Mouse (Mus musculus): ENCODE measurements around the gene Slc39a8. TPM values are rescaled to one million over a fixed set of nuclear protein-coding genes. Genes with fewer than 3 reads are reported as not detected.
A peak's percentile ranks its signal among the peaks of the same experiment; 100 is the strongest.

The Slc39a8 gene
- total RNA-seq, 2 experiments from 2014 or later, result 7.7 to 8.7 TPM

DNA sequence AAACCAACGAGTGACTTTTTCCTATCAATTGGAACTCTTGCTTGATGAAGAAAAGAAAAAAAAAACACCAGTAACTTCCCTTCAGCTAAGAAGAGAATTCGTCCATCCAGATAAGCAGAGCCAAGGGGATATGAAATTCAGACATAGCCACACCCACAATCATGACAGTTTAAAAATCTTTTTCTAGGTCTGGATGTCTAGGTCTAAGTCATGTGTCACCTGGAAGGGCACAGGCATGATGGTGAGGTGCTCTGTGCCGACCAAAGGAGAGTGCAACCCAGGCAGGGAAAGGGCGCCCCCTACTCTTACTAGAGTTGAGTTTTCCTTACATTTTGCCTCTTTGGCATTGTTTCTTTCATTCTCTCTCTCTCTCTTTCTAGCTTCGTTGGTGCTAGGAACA is 18.1 kb downstream of the Slc39a8 start:
- intact Hi-C loops (cut with DNase I), result loop anchor here (10.0 kb wide), 1 partner anchor 558 kb away; the partner anchor contains the start of gene Bdh2
- DNase-seq (ENCODE audit: low spot score in 2 of 2), result no peak

DNA sequence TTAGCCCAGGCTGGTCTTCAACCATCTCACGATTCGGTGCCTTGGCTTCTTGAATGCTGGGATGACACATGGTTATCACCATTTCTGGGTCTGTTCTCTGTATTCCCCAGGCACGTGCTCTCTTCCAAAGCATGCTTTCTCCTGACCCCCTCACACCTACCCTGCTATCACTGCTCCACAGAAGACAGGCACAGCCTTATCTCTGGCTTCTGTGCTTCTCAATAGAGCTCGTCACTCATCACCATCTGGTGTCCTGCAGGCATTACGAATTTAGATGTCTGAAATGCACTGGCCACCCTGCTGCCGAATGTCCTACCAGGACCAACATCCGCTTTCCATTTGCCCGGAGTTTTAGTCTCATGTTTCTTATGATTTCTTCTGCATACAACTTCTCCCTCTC is 18.6 kb downstream of the Slc39a8 start:
- DNase-seq (ENCODE audit: low spot score in 2 of 2), result no peak
- intact Hi-C loops (cut with DNase I), result loop anchor here (10.0 kb wide), 1 partner anchor 559 kb away; the partner anchor contains the start of gene Bdh2

DNA sequence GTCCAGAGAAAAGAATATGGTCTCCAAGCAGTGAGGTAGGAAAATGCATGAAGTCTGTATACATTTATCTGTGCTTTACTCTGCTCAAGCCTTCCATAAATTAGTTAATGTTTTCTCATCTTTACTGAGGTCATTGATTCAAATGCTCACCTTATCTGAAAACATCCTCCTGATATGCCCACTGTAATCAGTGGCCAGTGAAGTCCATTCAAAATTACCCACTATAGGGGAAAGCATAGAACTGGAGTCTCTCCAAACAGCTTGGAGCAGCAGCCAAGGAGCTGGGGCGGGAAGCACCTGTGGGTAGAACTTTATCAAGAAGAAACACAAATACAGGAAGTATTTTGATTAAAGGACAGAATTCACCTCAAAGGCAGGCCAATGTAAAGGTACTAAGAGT is 19.8 kb downstream of the Slc39a8 start:
- DNase-seq (ENCODE audit: low spot score in 2 of 2), result no peak
- intact Hi-C loops (cut with DNase I), result loop anchor here (10.0 kb wide), 1 partner anchor 560 kb away; the partner anchor contains the start of gene Bdh2

DNA sequence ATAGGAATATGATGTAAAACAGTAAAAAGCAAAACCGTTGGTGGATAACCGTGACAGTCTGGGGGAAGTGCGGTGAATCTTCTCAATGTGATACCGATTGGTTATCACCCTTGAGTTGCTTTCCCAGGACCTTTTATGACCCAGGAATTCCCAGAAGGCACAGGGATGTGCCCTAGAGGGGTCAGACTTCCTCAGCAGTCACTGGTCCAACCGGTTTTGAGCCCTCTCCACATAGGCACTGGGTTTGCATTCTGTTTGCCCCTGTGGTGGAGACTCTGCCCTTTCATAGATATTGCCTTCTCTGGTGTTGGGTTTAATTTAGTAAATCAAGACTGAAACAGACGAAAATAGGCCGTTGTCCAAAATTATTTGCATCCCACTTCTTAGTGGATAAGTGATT is 20.8 kb downstream of the Slc39a8 start:
- no peak for DNase-seq (ENCODE audit: low spot score in 2 of 2)
- intact Hi-C loops (cut with DNase I), result loop anchor here (10.0 kb wide), 1 partner anchor 561 kb away; the partner anchor contains the start of gene Bdh2

DNA sequence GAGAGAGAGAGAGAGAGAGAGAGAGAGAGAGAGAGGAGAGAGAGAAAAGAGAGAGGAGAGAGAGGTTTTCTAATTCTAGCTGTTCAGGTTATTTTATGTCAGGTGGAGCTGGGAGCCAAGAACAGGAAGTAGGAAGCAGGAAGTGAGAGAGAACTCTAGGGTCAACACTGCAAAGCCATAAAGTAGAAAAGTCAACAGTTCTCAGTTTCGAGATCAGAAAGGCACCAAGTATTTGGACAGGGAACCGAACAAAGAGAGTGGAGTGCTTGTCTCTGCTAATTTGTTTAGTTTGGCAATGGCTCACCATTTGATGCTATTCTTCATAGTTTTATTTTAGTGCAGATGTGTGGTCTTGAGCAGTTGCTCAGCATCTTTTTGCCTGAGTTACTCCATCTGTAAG is 26.5 kb downstream of the Slc39a8 start:
- no peak for DNase-seq (ENCODE audit: low spot score in 2 of 2)
- intact Hi-C loops (cut with DNase I), result no loop called here

DNA sequence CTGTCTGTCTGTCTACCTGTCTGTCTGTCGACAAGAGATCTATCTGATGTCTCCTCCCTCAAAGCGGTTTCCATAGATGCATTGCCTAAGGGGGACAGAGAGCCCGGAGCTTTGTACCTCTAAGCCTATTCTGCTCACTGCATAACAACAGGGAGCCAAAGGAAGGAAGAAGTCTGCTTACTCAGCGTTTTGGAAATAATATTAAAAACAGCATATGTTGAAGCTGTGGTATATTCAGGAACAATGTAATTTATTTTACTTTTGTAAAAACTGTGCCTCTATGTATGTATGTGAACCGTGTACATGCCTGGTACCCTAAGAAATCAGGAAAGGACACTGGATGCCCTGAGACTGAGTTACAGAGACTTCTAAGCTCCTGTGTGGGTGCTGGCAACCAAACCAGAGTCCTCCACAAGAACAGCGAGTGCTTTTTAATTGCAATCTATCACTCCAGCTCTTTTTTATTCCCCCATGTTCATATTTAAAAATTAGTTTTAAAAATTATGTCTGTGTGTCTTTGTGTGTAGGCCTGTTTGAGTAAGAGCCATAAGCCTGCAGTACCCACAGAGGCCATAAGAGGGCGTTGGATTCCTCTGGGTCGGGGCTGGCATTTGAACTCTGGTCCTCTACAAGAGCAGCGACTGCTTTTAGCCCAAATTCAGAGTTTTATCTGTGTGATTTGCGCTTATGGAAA is 28.7 kb downstream of the Slc39a8 start:
- intact Hi-C loops (cut with DNase I), result no loop called here
- DNase-seq (ENCODE audit: low spot score in 2 of 2), result no peak

DNA sequence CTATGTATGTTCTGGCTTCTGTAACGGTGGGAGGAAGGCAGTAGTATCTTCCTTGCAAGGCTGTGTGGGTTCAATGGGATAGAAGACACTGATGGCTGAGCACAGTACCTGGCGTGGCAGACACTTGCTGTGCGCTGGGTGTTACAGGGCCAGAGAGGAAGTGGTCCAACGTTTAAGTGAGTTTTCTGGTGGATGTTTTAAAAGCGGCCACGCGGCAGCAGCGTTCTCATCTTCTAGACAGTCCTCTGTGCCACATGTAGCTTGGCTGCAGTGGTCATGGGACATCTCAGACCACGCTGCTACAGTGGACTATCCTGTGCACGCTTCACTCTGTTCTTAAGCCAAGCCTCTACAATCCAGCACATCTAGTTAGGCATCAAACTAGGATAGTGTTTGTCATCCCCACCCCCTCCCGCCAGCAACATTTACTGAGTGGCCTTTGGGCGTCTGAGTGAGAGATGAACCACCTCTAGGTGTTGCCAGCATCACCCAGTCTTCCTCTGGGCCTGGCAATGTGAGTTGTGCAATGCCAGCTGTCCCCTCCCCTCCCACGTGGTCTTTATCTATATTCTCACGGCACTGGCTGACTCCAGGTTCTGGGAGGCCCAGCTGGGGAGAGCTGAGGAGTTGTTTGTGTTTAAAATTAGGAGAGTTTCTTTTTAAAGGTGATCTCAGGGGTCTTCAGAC is 29.4 kb downstream of the Slc39a8 start:
- intact Hi-C loops (cut with DNase I), result no loop called here
- DNase-seq (ENCODE audit: low spot score in 2 of 2), result no peak

DNA sequence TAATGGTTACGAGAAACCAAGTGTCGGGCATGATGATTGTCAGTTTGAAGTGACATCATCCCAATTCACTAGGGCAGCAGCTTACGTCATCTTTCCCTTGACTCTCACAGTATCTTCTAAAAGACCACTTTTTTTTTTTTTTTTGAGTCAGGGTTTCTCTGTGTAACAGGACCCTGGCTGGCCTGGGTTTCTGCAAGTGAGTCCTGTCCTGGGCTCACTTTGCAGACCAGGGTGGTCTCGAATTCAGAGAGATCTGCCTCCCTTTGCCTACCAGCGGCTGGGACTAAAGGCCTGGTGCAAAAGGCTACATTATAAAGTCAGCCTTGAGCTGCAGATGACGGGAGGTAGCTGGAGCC is 29.9 kb downstream of the Slc39a8 start:
- intact Hi-C loops (cut with DNase I), result no loop called here
- no peak for DNase-seq (ENCODE audit: low spot score in 2 of 2)

DNA sequence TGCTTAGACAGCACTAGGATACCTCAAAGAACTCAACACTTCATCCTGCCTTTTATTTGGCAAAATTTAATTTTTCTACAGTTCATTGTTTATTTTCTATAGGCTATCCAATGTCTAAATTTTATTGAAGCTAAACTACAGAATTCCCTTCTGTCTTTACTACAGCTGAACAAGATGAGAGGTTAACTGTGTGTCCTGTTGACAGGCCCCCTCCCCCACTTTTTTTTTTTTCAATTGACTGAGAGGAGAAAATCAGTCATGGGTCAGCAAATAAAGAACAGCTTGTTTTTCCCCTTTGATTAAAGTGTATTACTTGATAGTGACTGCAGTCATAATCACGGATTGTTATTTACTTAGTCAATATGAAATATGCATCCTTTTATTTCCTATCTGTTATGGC is 31.2 kb downstream of the Slc39a8 start:
- no peak for DNase-seq (ENCODE audit: low spot score in 2 of 2)
- intact Hi-C loops (cut with DNase I), result no loop called here

DNA sequence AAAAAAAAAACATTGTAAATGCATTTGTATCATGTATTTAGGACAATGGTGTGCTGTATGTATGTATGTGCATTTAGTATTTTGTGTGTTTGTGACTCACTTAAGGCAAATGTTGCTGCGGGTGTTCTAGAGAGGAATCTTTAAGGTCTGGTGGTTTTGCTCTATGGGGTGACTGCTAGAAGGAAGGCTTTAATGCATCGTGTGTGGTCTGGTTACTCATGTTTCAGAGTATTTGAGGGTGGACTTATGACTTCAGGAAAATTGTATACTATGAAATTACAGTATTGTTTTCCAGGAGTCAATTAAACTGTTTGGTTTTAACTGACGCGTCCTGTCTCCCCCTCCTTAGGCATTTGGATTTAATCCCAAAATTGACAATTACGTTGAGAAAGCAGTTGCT is 32.1 kb downstream of the Slc39a8 start:
- DNase-seq (ENCODE audit: low spot score in 2 of 2), result no peak
- intact Hi-C loops (cut with DNase I), result no loop called here

DNA sequence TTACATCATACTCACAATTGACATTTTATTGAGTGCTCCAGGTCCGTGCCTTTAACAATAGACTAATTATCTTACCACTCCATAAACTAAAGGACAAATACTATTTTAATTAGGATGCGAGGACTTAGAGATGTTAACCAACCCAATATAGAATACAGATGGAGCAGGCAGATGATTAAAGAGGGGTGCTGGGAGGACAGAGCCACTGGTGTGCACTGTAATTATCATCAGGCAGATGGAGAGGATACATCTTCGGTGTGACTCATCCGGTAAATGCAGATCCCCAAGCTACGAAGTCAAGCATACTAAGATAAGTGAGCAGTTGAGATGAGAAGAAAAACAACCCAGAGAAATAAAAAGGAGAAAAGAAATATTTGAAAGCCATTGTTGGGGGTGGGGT is 34.4 kb downstream of the Slc39a8 start:
- peak; percentile 19 to 44 for DNase-seq (ENCODE audit: low spot score in 2 of 2)
- intact Hi-C loops (cut with DNase I), result no loop called here

DNA sequence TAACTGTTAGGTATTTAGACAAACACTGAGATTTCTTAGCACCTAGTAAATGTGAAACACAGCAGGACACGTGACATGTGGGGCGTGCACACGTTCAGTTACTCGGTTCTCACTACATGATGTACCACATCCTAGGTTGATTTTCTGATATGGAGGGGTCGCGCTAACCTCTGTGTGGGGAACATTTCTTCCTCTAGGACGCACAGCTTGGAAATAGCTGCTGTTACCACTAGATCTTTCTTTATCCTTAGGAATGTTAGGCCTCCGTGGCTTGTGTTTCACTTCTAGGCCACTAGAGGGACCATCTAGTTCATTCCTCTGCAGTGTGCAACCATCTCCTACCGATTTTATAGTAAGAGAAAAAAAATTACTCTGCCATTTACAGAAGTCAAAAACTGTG is 37.7 kb downstream of the Slc39a8 start:
- peak; percentile 74 to 82 for DNase-seq (ENCODE audit: low spot score in 2 of 2)
- intact Hi-C loops (cut with DNase I), result no loop called here

DNA sequence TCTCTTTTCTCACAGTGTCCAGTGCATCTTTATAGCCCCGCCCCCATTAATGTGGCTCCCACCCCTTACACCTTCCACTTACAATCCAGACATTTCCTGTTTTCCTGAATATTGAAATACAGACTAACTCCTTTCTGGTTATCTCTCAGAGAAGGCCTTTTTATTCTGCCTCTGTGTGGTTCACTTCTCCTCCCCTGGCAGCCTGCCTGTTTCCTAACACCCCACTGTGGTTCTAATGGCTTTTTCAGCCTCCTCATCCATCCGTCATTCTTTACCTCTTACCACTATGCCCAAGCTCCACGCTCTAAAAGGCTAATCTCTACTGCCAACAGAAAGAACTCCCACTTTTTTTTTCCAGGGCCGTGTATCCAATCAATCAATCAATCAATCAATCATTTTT is 44.0 kb downstream of the Slc39a8 start:
- no peak for DNase-seq (ENCODE audit: low spot score in 2 of 2)
- intact Hi-C loops (cut with DNase I), result no loop called here

DNA sequence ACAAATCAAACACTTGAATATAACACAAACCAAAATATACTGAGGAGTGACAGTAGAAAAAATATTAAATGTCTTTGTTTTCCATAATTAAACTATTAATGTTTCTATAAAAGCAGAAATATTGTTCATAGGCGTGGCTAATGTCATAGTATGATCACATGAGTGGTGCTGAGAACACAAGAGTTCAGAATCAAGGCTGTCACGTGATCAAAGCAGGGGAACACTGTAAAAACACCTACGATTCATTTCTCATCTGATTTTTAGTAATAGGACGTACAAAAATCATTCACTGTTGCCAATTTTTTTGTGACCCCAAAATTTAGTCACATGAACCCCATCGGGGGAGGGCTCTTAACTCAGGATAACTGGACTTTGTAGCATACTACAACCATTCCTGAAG is 47.2 kb downstream of the Slc39a8 start:
- intact Hi-C loops (cut with DNase I), result no loop called here
- DNase-seq (ENCODE audit: low spot score in 2 of 2), result no peak

DNA sequence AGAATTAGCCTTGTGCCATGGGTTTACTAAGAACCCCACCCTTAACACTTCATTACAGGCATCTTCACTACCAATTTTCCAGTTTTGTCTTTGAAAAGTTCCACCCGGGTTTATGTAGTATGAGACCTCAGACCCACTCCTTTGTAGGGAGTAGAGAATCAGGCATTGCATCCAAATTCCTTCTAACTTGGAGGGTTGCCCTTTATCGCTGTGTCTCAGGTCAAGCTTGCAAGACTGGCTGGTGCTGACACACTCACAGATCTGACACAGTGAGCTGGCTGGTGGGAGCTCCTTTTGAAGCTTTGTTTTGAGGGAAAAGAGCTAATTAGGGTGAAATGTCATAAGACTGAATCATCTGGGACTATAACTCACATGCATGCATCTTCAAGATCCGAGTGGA is 48.5 kb downstream of the Slc39a8 start:
- intact Hi-C loops (cut with DNase I), result no loop called here
- no peak for DNase-seq (ENCODE audit: low spot score in 2 of 2)

DNA sequence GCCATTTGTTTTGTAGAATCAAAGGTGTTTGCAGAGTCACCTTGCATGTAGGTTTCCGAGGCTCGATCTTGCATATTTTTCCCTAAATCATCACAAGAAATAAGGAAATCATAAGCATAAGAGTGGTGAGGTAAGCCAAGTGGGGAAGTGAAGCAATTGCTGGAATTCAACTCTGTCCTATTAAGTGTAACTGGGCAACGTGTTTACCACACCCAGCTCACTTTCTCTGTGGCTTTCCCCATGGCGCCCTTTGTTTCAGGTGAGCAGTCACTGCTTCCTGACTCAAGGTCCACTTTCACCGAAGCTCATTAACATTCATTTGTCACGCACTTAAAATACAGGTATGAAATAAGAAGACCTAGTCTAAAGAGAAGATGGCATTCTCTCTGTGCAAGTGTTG is 53.0 kb downstream of the Slc39a8 start:
- intact Hi-C loops (cut with DNase I), result no loop called here
- DNase-seq (ENCODE audit: low spot score in 2 of 2), result no peak

DNA sequence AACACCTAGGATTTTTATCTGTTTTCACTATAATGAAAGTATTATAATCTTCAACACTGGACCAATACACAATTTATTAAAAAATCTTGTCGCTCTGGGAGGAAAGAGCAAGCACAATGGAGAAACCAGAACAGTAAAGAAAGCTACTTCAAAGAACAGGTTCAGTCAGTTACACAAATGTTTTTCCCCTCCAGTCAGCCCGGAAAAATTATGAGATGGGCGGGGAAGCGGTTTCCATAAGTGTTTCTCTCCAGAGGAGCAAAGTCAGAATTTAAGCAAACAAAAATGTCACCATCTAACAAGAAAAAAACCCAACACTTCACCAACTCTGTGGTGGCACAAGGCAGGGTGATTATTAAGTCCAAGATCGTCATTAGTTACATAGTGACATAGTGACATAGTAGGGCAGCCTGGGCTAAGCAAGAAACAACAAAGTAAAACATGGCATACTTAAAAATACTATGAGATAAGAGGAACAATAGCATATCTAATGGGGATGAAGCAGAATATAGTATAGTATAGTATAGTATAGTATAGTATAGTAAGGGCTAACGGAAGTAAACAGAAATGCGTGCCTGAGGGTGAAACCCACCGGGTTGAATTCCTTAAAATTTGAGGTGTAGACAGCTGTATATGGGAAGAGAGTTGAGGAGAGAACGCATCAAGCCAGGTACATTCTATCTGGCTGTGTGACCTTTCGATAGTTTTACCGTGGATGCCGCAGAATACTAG is 61.0 kb downstream of the Slc39a8 start:
- intact Hi-C loops (cut with DNase I), result loop anchor here (10.0 kb wide), 4 partner anchors 789 to 1869 kb away; partner anchors contain the start of gene Ppp3ca
- no peak for DNase-seq (ENCODE audit: low spot score in 2 of 2)

DNA sequence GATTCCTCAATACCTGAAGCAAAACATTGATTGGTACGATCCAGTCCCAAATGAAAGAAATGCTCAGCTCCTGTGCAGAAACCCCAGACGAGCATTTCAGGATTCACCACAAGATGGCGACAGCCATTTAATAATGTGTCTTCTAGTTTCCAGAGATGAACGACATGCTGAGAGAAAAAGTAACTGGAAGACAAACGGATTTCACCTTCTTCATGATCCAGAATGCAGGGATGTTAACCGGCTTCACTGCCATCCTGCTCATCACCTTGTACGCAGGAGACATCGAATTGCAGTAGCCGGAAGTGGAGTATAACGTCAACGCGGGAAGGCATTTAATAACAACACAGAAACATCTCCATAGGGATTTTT is 61.6 kb downstream of the Slc39a8 start:
- intact Hi-C loops (cut with DNase I), result loop anchor here (10.0 kb wide), 4 partner anchors 788 to 1868 kb away; partner anchors contain the start of gene Ppp3ca
- peak; percentile 92 to 94 for DNase-seq (ENCODE audit: low spot score in 2 of 2)

DNA sequence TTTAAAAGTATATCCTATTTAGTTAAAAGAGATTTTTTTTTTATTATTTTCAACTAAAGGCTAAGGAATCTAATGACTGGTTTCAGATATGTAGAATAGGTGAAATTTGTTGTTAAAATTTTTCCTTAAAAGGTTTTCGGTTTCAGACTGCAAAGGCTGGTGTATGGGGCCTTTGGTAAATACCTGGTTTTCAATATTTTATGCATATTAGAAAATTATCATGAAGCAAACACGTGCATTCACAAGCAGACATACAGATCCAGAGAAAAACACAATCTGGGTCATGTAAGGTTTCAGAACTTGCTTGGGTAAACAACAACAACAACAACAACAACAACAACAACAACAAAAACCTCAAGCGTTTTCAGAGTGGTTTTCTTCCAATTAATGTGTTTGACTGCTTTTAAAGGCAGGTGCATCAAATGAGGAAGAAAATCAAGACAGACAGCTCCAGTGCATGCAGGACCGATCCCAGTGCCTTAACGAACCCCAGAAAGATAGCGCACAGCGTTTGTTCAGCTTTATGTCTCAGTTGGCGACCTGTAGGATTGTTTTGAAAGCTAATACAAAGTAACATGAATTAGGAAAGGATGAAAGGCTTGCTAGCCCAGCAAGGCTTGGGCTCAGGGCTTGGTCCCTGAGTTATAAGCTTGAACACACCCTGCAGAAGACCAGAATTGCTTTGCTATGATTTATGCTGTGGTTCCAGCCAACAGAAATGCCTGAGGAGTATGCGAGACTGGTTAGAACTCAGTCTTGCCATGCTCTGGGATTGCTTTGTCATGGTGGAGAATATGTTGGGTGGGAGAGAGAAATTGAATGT is 62.2 kb downstream of the Slc39a8 start:
- DNase-seq (ENCODE audit: low spot score in 2 of 2), result no peak
- intact Hi-C loops (cut with DNase I), result loop anchor here (10.0 kb wide), 4 partner anchors 788 to 1868 kb away; partner anchors contain the start of gene Ppp3ca

DNA sequence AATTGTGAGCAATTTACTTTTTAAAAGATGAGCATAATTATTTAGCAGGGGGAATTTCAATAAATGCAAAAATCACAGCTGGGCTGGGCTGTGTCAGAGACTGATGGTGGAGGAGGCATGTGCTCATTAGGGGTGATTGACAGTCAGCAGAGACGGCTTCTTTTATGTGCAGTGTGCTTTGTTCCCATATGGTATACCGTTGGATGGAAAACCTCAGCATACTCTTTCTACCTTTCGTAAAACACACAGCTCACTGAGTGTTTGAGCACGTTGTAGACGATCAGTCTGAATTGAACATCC is 62.7 kb downstream of the Slc39a8 start:
- DNase-seq (ENCODE audit: low spot score in 2 of 2), result no peak
- intact Hi-C loops (cut with DNase I), result loop anchor here (10.0 kb wide), 4 partner anchors 787 to 1867 kb away; partner anchors contain the start of gene Ppp3ca

Measured in left cerebral cortex, postnatal 14 days (tissue).